Mouse (Mus musculus) right cerebral cortex, postnatal 25 days (tissue): Measurements from ENCODE around the gene Pspn.

Experiments
- DNase-seq: peaks from one replicate; pipeline ENCODE4 v3.0.0; 2022

Pspn gene

DNA sequence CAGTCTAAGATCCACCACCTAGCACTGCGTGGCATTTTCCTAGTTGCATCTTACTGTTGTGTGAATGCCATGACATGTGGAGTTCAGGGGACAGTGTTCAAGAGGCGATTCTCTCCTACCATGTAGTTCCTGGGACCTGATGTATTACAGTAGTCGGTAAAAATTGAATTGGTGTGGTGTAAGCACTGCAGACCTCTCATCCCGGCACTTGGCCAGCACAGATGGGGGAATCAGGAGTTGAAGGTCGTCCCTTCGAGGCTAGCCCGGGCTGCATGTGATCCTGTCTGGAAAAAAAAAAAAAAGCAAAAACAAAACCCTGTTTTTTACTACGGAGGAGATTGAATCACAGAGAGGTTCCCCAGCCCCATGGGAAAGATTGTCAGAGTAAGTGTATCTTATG, 4.8 kb downstream of the Pspn start:
- DNase-seq: no peak

GRCm38 (mm10) chr17:56990966-56991365, 8.9 kb downstream of the Pspn start:
- no peak for DNase-seq

DNA sequence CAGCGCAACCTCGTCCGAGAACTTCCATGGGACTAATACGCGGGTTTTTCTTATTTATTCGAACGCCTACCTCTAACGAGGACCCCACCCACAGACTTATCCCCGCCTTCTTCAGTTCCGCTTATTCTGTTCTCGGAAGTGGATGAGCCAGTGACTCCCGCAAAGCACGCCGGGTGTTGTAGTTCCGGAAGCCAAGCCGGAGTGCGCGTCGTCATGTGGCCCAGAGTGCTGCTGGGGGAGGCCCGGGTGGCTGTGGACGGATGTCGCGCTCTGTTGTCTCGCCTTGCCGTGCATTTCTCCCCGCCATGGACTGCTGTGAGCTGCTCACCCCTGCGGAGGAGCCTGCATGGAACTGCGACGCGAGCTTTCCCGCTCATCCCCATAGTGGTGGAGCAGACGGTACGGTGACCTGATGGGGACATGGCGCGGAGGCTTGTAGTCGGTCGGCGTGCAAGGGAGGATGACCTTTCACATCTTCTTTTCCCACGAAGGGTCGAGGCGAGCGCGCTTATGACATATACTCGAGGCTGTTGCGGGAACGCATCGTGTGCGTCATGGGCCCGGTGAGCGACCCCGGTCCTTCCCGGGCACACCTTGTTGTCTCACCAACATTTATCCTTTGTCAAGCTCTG, 9.6 kb downstream of the Pspn start, which contains the start of gene Clpp:
TSS of gene Clpp (plus strand) at position 191 of the 632 bp plus-strand sequence.
- peak; percentile 93 for DNase-seq

DNA sequence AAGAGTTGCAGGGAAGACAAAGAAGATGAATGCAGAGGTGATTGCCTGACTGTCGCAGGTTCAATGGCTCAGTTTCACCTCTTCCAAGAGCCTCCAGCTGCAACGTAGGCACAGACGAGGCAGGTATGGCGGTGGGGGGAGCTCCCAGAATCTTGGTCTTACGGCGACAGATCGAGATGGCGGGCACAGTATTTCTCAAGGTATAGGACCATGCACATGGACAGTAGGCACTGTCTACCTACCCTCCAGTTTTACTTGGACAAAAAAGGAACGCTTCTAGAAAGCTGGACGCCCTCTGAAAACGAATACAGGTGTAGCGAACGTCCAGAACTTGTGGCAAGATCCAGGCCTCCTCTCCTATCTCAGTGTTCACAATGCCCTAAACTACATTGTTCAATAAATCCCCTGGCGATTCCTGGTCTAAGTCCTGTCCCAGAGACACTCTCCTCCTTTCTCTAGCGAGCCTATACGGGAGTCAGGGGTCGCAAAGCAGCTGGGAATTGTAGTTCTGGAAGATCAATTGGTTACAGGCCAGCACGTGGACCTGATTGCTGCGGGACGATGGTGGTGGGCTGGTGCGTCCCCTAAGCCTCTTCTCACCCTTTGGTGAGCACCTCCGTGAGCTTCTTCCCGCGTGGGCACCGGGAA, 10.2 kb downstream of the Pspn start:
- DNase-seq: no peak

GRCm38 (mm10) chr17:56988921-56989430, 10.8 kb downstream of the Pspn start:
- DNase-seq: no peak

DNA sequence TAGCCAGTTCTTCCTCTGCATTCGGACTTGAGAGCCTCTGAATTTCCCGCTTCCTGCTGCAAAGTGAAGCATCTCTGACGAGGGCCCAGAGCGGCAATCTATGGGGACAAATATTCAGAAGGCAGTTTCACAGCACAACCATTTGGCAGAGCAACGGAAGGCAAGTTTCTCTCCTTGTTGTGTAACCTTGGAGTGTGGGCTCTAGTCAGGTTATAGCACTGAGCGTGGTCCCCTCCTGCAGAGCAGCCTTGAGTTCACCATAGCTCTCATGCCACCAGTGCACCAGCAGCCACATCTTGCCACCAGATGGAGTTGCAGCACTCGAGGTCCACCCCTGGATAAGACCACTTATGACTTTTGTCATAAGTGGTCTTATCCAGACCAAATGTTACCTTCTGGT, 11.4 kb downstream of the Pspn start:
- DNase-seq: no peak

DNA sequence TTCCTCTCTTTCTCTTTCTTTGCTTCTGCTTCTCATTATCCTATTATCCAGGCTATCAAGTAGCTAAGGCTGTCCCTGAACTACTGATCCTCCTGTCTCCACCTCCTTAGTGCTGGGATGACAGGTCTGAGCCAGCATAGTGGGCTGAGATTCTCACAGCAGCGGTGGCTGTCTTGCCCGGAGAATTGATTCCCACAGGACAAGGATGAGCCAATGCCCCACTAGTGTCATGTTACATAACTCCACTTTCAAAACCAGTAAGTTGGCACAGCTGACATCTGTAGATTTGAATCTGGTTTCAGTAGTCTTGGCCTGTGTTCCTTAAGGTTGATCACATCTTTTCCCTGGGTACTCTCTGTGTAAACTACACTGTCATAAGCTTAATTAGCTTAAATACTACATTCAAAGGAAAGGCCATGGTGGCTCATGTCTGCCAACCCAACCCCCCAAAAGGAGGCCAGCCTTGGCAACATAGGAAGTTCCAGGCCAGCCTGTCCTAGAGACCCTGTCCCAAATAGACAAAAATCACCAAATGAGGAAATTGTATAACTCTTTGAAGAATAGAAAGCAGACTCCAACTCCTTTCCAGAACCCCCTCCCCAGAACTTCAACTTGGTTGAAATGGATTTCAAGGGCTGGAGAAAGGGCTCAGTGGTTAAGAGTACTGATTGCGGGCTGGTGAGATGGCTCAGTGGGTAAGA, 13.6 kb downstream of the Pspn start:
- no peak for DNase-seq

DNA sequence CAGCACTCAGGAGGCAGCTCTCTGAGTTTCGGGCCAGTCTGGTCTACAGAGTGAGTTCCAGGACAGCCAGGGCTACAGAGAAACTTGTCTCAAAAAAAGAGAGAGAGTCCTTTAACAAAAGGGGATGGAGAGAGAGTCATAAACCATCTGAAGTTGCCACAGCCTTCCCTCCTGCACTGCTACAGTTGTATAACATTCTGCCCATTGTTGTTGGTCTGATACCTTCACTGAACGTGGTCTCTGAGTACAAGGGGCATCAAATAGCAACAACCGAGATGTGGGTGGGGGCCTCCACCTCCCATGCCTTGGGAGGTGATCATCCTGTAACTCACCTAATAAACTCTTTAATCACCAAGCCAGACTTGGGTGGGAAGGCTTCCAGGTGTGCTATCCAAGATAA, 14.2 kb downstream of the Pspn start:
- no peak for DNase-seq

- DNase-seq: no peak
These were observed 14.9 kb downstream of the Pspn start for GRCm38 (mm10) chr17:56984886-56985285.

GRCm38 (mm10) chr17:56982013-56982412, 17.8 kb downstream of the Pspn start, which contains the start of gene Acer1:
Gene Acer1 (minus strand): TSS chr17:56982126.
- no peak for DNase-seq

DNA sequence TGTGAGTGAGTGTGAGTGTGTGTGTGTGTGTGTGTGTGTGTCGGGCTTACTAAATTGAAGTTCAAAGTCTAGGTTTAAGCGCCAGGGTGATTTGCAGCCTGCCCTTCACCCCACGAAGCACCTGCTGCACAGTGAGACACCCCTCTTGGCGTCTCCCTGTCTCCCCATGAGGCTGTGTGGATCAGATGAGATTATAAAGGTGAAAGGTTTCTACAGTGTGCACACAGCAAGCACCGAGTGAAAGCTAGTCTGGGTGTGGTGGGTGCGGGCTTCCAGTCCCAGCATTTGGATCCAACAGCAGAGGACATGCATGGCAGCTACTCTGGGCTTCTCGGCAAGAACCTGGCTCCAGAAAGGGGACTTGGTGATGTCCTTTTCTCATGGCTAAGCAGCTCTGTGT, 18.8 kb downstream of the Pspn start:
- no peak for DNase-seq

DNA sequence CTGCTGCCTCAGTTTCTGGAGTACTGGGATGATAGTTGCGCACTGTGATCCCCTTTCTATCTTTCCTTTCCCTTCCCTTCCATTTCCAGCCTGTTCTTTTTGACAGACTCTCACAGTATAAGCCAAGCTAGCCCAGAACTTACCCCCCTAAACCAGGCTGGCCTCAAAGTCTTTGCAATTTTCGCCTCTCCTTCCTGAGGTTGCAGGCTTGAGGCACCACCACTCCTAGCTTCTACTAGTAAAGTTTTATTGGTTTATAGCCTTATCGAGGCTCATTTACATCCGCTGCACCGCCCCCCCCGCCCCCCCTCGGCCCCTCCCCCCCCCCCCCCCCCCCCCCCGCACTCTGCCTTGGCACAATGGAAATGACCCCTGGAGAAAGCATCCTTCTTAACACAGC, 20.3 kb downstream of the Pspn start:
- DNase-seq: no peak

DNA sequence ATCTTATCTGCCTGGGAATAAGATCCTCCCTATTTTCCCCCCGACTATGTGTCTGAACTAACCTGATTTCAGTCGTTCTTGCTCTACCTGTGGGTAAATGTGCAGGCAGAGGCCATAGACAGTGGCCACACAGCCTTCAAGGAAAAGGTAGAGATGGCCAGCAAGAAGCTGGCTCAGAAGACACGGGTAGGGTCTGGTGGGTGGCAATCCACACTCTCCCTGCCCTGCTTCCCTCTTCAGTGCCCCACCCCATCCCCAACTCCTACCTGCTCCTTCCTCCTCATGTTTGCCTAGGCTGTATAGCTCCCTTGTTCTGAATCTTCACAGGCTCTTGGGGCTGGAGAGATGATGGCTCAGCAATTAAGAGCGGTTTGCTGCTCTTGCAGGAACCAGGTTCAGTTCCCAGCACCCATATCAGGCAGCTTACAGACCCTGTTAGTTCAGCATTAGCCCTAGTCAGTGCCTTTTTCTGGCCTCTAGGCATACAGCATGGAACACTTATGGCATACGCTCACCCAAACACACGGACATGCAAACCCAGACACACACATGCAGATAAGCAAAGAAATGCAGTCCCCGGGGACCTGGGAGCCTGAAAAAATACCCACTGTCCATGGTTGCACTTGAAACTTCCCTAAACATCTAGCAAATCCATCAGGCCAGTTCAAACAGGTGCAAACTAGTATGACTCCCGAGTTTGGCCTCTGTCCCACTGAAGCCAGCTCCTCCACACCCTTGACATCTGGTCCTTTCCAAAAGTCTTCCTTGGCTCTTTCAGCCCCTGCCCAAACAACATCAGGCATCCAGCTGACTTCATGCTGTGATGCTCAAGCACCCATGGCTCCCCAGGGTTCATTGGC, 23.1 kb downstream of the Pspn start:
- DNase-seq: no peak

GRCm38 (mm10) chr17:56975391-56975790, 24.4 kb downstream of the Pspn start:
- DNase-seq: no peak

GRCm38 (mm10) chr17:56974708-56975240, 25.0 kb downstream of the Pspn start:
- no peak for DNase-seq

- no peak for DNase-seq
These were observed 25.7 kb downstream of the Pspn start for GRCm38 (mm10) chr17:56973956-56974707.

GRCm38 (mm10) chr17:56970081-56970480, 29.7 kb downstream of the Pspn start:
- no peak for DNase-seq

DNA sequence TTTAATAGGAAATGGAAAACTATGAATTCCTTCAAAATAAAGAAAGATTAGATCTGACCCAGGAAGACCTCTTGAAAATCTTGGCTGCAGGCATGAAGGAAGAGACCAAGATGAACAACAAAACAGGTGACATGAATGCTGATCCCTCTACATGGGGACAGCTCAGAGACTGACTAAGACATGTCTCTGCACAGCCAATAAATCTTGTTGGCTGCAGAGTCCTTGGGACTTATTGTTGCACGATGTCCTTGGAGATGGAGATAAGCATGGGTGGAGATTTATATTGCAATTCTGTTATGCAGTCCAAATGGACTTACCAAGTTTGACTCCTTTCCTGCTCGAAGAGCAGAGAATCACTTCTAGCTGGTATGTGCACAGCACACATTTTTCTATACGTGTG, 30.5 kb downstream of the Pspn start:
- DNase-seq: no peak

- no peak for DNase-seq
These were observed 36.2 kb downstream of the Pspn start for GRCm38 (mm10) chr17:56963646-56964045.

GRCm38 (mm10) chr17:56962642-56963405, 37.0 kb downstream of the Pspn start:
- DNase-seq: no peak

DNA sequence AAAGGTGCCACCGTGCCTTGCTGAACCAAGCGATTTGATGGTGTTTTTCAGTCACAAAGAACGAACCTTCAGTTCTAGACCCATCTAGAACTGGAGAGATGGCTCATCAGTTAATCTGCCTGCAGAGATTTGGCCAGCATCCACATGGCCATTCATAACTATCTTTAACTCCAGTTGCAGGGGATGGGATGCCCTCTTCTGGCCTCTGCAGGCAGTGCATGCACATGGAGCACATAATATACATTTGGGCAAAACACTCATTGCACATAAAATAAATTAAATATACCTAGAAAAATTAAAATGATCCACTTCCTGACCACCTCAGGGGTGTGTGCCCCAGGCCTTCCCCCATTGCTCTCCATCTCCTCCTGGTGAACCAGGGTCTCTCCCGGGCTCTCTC, 37.9 kb downstream of the Pspn start:
- DNase-seq: no peak
